Mouse (Mus musculus) frontal cortex, postnatal 25 days (tissue): ENCODE results near the gene Gm10668.
"Not testable (repeated sequence)": the region's sequence is repeated elsewhere in the genome, so short reads cannot be mapped to it uniquely, and the experiment has no call there.

ENCODE experiments used
- DNase-seq, 2 experiments: peaks; one replicate each; pipeline ENCODE4 v3.0.0; 2022; ENCODE audit warnings: low spot score in 2 of 2

The Gm10668 gene

DNA sequence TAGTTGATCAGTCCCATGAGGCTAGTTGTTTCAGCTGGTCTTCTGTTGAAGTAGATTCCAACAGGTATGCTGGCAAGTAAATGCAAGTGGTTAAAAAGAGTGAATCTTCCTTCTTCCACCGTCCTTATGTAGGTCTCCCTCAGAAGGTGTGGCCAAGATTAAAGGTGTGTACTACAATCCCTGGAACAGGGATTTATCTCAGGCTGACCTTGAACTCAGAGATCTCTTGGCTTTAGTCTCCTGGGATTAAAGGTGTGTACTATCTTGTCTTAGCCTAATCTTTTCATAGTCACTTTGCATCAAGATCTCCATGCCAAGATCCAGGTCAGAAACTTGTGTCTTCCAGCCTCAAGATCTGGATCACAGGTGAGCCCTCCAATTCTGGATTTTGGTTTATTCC lies at the start of gene Gm10668:
TSS of gene Gm10668 (minus strand) at position 101 of the 400 bp plus-strand sequence.
- DNase-seq, result not testable (repeated sequence)

GRCm38 (mm10) chr7:20770885-20771284 lies 40.5 kb upstream of the Gm10668 start, which contains the start of gene Vmn1r112:
Gene Vmn1r112, plus strand, starts transcription at chr7:20771185.
- not testable (repeated sequence) for DNase-seq

DNA sequence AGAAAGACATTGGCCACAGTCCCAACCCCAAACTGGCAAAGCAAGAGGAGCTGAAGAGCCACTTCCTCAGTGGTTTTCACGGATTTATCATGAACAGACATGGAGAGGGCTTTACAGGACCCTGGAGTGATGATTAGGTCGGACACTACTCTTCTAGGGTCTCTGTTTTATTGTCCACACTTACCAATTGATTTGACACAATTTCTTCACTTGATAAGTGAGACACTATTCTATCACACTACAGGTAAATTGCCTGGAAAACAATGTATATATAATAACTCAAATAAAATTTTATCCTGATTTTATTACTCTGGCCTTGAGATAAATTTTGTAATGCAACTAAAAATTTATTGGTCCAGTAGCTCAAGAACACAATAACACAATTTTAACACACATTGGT lies 27.3 kb downstream of the Gm10668 start, which contains the start of gene Vmn1r111:
TSS of gene Vmn1r111 (minus strand) at position 101 of the 400 bp plus-strand sequence.
- DNase-seq, result not testable (repeated sequence)
